Mouse (Mus musculus) ovary, adult 18-20 months (tissue): ENCODE data around the gene Acadl.

Source experiments
- DNase-seq: peaks from one replicate; pipeline ENCODE4 v3.0.0; 2022; ENCODE audit warnings: low spot score, mixed read lengths

The Acadl gene

GRCm38 (mm10) chr1:66839135-66839534, 23.9 kb downstream of the Acadl start:
- DNase-seq, result no peak

GRCm38 (mm10) chr1:66838184-66839042, 24.7 kb downstream of the Acadl start:
- DNase-seq, result peak; percentile 31

DNA sequence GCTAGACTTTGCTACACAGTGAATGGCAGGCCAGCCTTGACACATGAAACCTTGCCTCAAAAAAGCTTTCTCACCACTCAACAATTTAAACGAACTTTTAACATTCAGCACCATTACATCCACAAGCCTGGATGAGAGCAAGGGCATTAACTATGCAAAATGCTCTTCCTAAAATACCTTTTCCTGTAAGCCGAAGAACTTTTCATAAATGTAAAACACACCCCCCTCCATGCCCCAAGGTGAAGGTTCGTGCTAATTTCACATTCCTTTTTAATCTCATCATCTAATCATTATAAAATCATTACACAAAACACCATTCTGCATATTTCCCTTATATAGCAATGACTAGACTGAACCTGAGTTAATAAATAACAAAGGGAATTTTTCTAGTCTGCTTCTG, 25.9 kb downstream of the Acadl start:
- DNase-seq, result no peak

GRCm38 (mm10) chr1:66832636-66833165, 30.4 kb downstream of the Acadl start:
- DNase-seq, result no peak

GRCm38 (mm10) chr1:66831824-66832600, 31.1 kb downstream of the Acadl start:
- DNase-seq, result no peak

- DNase-seq, result no peak
Observed at GRCm38 (mm10) chr1:66829400-66830080, 33.5 kb downstream of the Acadl start.

GRCm38 (mm10) chr1:66821966-66822365, 41.1 kb downstream of the Acadl start:
- no peak for DNase-seq

- no peak for DNase-seq
Observed at GRCm38 (mm10) chr1:66820241-66820640, 42.8 kb downstream of the Acadl start.

DNA sequence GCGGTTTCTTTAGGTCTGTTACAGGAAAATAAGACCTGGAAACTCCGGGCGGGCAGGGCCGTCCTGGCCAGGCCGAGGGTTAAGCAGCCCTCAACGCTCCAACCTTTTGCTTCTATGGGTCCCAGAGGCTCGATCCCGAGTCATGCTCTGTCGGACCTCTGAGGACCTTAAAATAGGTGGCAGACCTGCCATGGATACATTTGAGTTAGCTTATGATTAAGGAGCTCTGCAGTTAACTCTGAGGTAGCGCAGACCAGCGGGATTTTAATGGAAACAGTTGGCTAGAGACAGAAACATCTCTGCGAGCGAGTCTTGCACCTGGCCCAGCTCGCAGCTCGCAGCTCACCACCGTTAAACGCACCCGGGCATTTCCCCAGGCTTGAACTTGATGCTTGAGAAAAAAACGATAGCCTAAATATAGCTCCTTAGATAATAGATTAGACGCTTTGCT, 45.2 kb downstream of the Acadl start:
- no peak for DNase-seq

DNA sequence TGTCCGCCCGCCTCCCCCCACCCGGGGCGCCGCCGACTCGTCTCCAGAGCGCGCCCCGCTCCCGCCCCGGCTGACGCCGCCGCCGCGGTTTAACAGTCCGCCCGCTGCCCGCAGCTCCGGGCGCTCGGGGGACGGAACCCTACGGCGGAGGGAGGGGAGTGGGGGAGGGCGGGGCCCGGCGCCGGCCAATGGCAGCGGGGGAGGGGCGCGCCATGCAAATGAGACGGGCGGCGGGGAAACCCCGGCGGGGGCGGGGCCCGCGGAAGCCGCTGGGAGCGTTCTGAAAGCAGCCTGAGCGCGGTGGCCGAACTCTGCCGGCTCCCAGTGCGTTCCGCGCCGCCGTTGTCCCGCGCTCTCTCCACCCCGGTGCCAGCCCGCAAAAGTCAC, 45.6 kb downstream of the Acadl start, which contains the start of gene Kansl1l:
TSS of gene Kansl1l (minus strand) at position 110 of the 387 bp plus-strand sequence.
- peak; percentile 87 for DNase-seq

GRCm38 (mm10) chr1:66816837-66817452, 46.1 kb downstream of the Acadl start:
- DNase-seq, result peak; percentile 84

- peak; percentile 45 for DNase-seq
Observed at GRCm38 (mm10) chr1:66815941-66816777, 46.9 kb downstream of the Acadl start.

DNA sequence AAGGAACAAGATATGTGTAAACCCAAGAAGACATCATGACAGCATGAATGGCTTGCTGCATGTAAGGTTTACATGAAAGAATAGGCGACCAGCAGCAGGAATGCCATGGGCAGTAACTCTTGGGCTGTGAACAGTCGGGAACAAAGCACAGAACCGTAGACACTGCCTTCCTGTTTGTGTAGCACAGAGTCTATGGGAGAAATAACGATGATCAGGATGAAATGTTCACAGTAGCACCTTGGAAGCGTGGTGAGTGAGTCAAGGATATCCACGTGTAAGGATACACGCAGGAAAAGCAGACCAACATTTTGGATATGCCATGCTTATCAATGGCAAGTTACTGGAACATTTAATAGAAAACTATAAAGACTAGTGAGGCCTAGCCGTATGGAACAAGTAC, 48.3 kb downstream of the Acadl start:
- DNase-seq, result no peak

- DNase-seq, result no peak
Observed at GRCm38 (mm10) chr1:66813191-66813590, 49.9 kb downstream of the Acadl start.

- DNase-seq, result no peak
Observed at GRCm38 (mm10) chr1:66806821-66807220, 56.3 kb downstream of the Acadl start.

DNA sequence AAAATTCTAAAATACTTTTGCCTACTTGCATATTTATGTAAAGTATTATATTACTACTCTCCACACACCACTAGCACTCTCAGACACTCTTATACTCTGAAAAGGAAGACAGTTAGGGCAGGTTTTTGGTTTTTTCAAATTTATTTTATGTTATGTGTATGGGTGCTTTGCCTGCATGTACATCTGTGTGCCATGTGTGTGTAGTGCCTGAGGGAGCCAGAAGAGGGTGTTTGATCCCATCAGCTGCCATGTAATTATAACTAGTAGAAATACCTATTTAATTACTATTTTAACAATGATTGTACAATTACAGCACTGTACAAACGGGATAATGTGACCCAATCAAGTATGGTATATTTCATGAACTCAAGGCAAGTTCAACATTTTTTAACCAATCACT, 57.7 kb downstream of the Acadl start:
- no peak for DNase-seq

GRCm38 (mm10) chr1:66804710-66805109, 58.4 kb downstream of the Acadl start:
- no peak for DNase-seq

DNA sequence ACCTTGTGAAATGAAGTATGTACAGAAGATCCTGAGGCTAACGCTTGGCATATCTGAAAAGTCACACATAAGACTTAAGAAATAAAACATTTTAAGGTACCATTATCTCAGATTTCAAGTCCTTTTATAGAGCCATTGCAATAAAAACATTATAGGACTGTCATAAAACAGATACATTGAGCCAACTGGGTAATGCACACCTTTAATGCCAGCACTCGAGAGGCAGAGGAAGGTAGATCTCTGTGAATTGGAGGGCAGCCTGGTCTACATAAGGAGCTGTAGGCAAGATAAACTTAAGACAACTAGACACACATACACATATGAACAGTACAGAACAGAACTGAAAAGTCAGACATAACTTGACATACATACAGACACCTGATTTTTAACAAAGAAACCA, 65.1 kb downstream of the Acadl start:
- DNase-seq, result no peak

GRCm38 (mm10) chr1:66792838-66793466, 70.1 kb downstream of the Acadl start:
- no peak for DNase-seq

DNA sequence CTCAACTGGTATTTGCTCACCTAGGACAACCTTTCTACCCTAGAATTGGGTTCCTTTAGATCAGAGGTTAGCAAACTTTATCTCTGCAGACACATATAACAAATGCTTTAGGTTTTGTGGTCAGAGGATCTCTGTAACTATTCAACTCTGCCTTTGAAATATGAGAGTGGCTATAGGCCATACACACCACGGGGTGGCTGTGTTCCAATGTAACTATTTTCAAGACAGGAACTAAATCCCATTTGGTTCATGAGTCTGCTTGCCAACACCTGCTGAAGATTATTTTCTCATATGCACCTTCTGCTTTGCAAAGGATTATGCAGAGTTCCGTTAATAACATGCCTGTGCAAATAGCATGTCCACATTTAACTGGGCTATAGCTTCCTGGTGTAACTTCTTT, 80.8 kb downstream of the Acadl start:
- DNase-seq, result no peak
